Mouse (Mus musculus) small intestine, adult 2 months (tissue): ENCODE results near the gene Cd8a.

ENCODE experiments used
- CTCF ChIP-seq: fragments of 200-500 bp; IDR thresholded peaks from 2 replicates; pipeline ENCODE4 v1.5.1; 2012; ENCODE audit warnings: low read depth, mild to moderate bottlenecking, control low read depth, inconsistent platforms, low read length, moderate library complexity, mixed read lengths; ENCODE audit not compliant: insufficient replicate concordance, insufficient read length; ENCODE audit errors: extremely low read depth
- POLR2A ChIP-seq: fragments of 200-500 bp; IDR thresholded peaks from 2 replicates; pipeline ENCODE4 v1.6.1; 2012; ENCODE audit warnings: low read depth, mild to moderate bottlenecking, control low read depth, inconsistent platforms, low read length, moderate library complexity

DNA sequence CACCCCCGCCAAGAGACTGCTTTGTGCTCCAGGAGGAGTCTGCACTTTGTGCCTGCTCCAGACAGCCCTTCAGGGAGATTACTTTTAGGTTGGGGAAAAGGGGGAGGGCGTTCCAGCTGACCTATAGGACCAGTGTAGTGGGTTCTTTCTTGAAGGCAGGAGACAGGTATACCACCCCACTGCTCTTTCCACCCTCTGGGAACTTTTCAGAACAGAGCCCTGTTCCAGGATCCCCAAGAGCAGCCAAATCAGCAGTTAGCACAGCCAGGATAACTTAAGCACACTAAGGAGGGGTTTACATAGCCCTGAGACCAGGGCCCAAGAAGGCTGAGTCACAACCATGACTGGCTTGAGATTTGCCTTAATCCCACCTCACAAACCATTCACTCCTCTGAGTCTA is 1.7 kb downstream of the Cd8a start:
- no peak for TF ChIP-seq POLR2A
- TF ChIP-seq CTCF, result no peak
